Comparison of ENCODE assay signal across 8 mouse cellular contexts in the genomic region with DNA sequence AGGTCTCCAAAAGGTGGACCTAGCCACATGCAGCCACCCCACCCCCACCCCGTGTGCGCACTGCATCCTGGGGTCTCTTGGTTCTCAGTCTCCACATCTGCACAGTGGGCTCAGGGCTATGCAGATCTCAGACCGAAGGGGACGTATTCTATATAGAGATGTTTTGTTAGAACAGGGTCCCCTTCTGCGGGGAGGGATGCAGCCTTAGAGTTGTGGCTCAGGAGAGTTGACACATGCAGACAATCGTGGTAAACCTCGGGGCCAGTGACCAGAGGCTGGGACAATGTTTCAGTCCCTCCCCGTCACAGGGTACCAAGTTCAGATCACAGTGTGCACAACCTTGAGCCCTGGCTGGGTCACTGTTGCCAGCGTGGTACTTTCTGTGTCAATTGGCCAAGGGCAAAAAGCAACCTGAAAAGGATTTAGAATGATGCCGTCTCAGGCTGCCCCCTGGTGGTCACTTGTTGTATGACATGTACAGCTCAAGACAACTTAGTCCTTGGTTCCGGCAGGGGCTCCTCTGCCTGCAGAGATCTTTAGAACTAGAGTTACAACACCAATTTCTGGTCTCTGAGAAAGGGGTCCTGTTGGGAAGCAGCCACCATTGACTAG. TPM values are rescaled to one million over a fixed set of nuclear protein-coding genes. Genes with fewer than 3 reads are reported as not detected.
DNase-seq lines count a peak whose midpoint lies in the region; ATAC-seq lines count a peak whose summit lies in the region.

No protein-coding gene starts in this region.

- H3K9ac ChIP-seq in liver, embryonic 15.5 days: no peak overlapping the region
- no peak overlapping the region for H3K9ac ChIP-seq in neural tube, embryonic 11.5 days (ENCODE audit: low read length)

- H3K4me3 ChIP-seq in liver, embryonic 15.5 days (replicated peaks): no peak overlapping the region
- H3K4me3 ChIP-seq in neural tube, embryonic 11.5 days (ENCODE audit: low read depth, low read length): no peak overlapping the region

- no peaks in the 10 kb centered on the region for H3K9me3 ChIP-seq in liver, embryonic 15.5 days (replicated peaks)
- no peaks in the 10 kb centered on the region for H3K9me3 ChIP-seq in neural tube, embryonic 11.5 days (ENCODE audit: control insufficient read depth, low read length)

- H3K27me3 ChIP-seq in liver, embryonic 15.5 days: peaks cover 63% of the 10 kb centered on the region
- peaks cover 22% of the 10 kb centered on the region for H3K27me3 ChIP-seq in neural tube, embryonic 11.5 days (ENCODE audit: control insufficient read depth, insufficient read depth, low read length)

- 22% methylated on average over 11 of the region's 11 CpGs for WGBS in liver, embryonic 15.5 days (ENCODE audit: insufficient replicate concordance)
- WGBS in neural tube, embryonic 11.5 days: 34% methylated on average over 11 of the region's 11 CpGs

- no peak overlapping the region for H3K4me2 ChIP-seq in liver, embryonic 15.5 days
- H3K4me2 ChIP-seq in neural tube, embryonic 11.5 days (ENCODE audit: low read depth): no peak overlapping the region

- H3K27ac ChIP-seq in liver, embryonic 15.5 days (replicated peaks): no peak overlapping the region
- H3K27ac ChIP-seq in neural tube, embryonic 11.5 days (ENCODE audit: low read depth, low read length): no peak overlapping the region

- H3K4me1 ChIP-seq in liver, embryonic 15.5 days (replicated peaks): peaks cover 7% of the 10 kb centered on the region; the same call in 1 of the 2 replicates
- H3K4me1 ChIP-seq in neural tube, embryonic 11.5 days (ENCODE audit: control insufficient read depth, insufficient read depth, low read length): no peaks in the 10 kb centered on the region

- ATAC-seq in liver, embryonic 15.5 days (ENCODE audit: insufficient read depth): peak; percentile 47; the same call in 1 of the 2 replicates
- ATAC-seq in neural tube, embryonic 11.5 days (ENCODE audit: insufficient read depth, low FRiP score, low TSS enrichment): 0 out of 2 replicates have a peak, but pooled peaks have one; percentile 25

- DNase-seq in CD4-positive helper T cell, adult 2 months (ENCODE audit: low read depth, low spot score): peak; percentile 75
- peak; percentile 92 for DNase-seq in adrenal gland, postnatal 10 days
- peak; percentile 87 for DNase-seq in embryo, embryonic 11 days
- DNase-seq in heart, adult 9 months (ENCODE audit: low spot score in 2 of 2): peak; percentile 31 to 76
- DNase-seq in kidney, postnatal 14 days: peak; percentile 88
- peak; percentile 88 for DNase-seq in neural tube, embryonic 11.5 days (ENCODE audit: low spot score)
- DNase-seq in testis, postnatal 14 days (ENCODE audit: low spot score): peak; percentile 54

- no peaks in the 10 kb centered on the region for H3K36me3 ChIP-seq in liver, embryonic 15.5 days (replicated peaks)
- H3K36me3 ChIP-seq in neural tube, embryonic 11.5 days (ENCODE audit: control insufficient read depth, insufficient read depth, low read length): no peaks in the 10 kb centered on the region

RNA-seq across cellular contexts. Expression of a gene that starts 5.0 kb away (rescaled TPM):
- 10 to 100 TPM; 15.4 to 25.8 TPM for total RNA-seq in adrenal gland, postnatal 10 days (2021)
- polyA plus RNA-seq in liver, embryonic 15.5 days (2015; fragmentation: Nextera tagmentation; extraction: Ambion mirVana): 0.08 TPM in 1 of 2 replicates, not detected in the other
- 0.34 and 0.85 TPM in 2 replicates for polyA plus RNA-seq in neural tube, embryonic 11.5 days (2014; fragmentation: Nextera tagmentation; extraction: Ambion mirVana)

RNA-seq across cellular contexts. Expression of a gene that starts 35.5 kb away (rescaled TPM):
- total RNA-seq in adrenal gland, postnatal 10 days (2021): not detected
- not detected in 2 replicates for polyA plus RNA-seq in liver, embryonic 15.5 days (2015; fragmentation: Nextera tagmentation; extraction: Ambion mirVana)
- polyA plus RNA-seq in neural tube, embryonic 11.5 days (2014; fragmentation: Nextera tagmentation; extraction: Ambion mirVana): 0.09 TPM in 1 of 2 replicates, not detected in the other

RNA-seq across cellular contexts. Expression of a gene that starts 52.8 kb away (rescaled TPM):
- not detected for total RNA-seq in adrenal gland, postnatal 10 days (2021)
- not detected in 2 replicates for polyA plus RNA-seq in liver, embryonic 15.5 days (2015; fragmentation: Nextera tagmentation; extraction: Ambion mirVana)
- not detected in 2 replicates for polyA plus RNA-seq in neural tube, embryonic 11.5 days (2014; fragmentation: Nextera tagmentation; extraction: Ambion mirVana)

RNA-seq across cellular contexts. Expression of a gene that starts 57.5 kb away (rescaled TPM):
- 10 to 100 TPM in 1 of 2 experiments, 1 to 10 TPM in 1; 9.0 to 31.7 TPM for total RNA-seq in adrenal gland, postnatal 10 days (2021)
- polyA plus RNA-seq in liver, embryonic 15.5 days (2015; fragmentation: Nextera tagmentation; extraction: Ambion mirVana): 0.24 and 0.47 TPM in 2 replicates
- 0.11 TPM in 1 of 2 replicates, not detected in the other for polyA plus RNA-seq in neural tube, embryonic 11.5 days (2014; fragmentation: Nextera tagmentation; extraction: Ambion mirVana)
